Mouse (Mus musculus) R1 (cell line): ENCODE measurements around the gene Acot9.

Experiments used
- DNase-seq: peaks from one replicate; pipeline ENCODE4 v3.0.0-alpha.2; 2018; ENCODE audit warnings: low read depth, low spot score

Gene Acot9

GRCm38 (mm10) chrX:155262235-155262914 is at the start of gene Acot9:
TSS of gene Acot9 (plus strand) at chrX:155262443.
- DNase-seq: peak; percentile 96

GRCm38 (mm10) chrX:155214291-155215136 is 47.7 kb upstream of the Acot9 start:
- DNase-seq: no peak

GRCm38 (mm10) chrX:155215501-155216248 is 46.6 kb upstream of the Acot9 start:
- DNase-seq: peak; percentile 33

GRCm38 (mm10) chrX:155216271-155216670 is 46.0 kb upstream of the Acot9 start, which contains the start of gene Sat1:
TSS of gene Sat1 (minus strand) at chrX:155216449.
- peak; percentile 93 for DNase-seq

GRCm38 (mm10) chrX:155218277-155218676 is 44.0 kb upstream of the Acot9 start:
- no peak for DNase-seq

- no peak for DNase-seq
These were observed 5.4 kb upstream of the Acot9 start for GRCm38 (mm10) chrX:155256856-155257255.

- DNase-seq: peak; percentile 79
These were observed 641 bp downstream of the Acot9 start for GRCm38 (mm10) chrX:155262915-155263252.

GRCm38 (mm10) chrX:155278483-155278882 is 16.2 kb downstream of the Acot9 start:
- no peak for DNase-seq

GRCm38 (mm10) chrX:155280427-155281044 is 18.3 kb downstream of the Acot9 start:
- DNase-seq: no peak

GRCm38 (mm10) chrX:155306390-155306789 is 44.1 kb downstream of the Acot9 start:
- DNase-seq: peak; percentile 45

- DNase-seq: peak; percentile 51
These were observed 55.8 kb downstream of the Acot9 start for GRCm38 (mm10) chrX:155318005-155318404.

GRCm38 (mm10) chrX:155337567-155337904 is 75.3 kb downstream of the Acot9 start:
- DNase-seq: no peak

- peak; percentile 78 for DNase-seq
These were observed 75.9 kb downstream of the Acot9 start for GRCm38 (mm10) chrX:155337905-155338721.

GRCm38 (mm10) chrX:155340654-155341053 is 78.4 kb downstream of the Acot9 start, which contains the start of gene Prdx4:
TSS of gene Prdx4 (minus strand) at chrX:155340754.
- no peak for DNase-seq

GRCm38 (mm10) chrX:155346249-155346648 is 84.0 kb downstream of the Acot9 start:
- DNase-seq: no peak
